Mouse (Mus musculus) heart, embryonic 12.5 days (tissue): ENCODE data around the gene Kcne1. TPM values are rescaled to one million over a fixed set of nuclear protein-coding genes. Genes with fewer than 3 reads are reported as not detected.

Source experiments
- ATAC-seq: fragments of 200-750 bp; cut with Nextera tagmentation; 2 replicates; pipeline ENCODE4 v1.8.0; 2017; ENCODE audit warnings: moderate TSS enrichment, moderate library complexity; ENCODE audit not compliant: insufficient number of reproducible peaks, low FRiP score
- H3K27ac ChIP-seq: fragments of 300-500 bp; sonication (generic); 2 replicates; pipeline ENCODE4 v1.5.1; 2016; ENCODE audit warnings: mild to moderate bottlenecking, moderate library complexity; ENCODE audit not compliant: poor library complexity, severe bottlenecking
- H3K27me3 ChIP-seq: fragments of 300-500 bp; sonication (generic); replicated peaks from 2 replicates; pipeline ENCODE4 v1.6.1; 2016; ENCODE audit warnings: mild to moderate bottlenecking, moderate library complexity
- H3K36me3 ChIP-seq: fragments of 300-500 bp; sonication (generic); 2 replicates; pipeline ENCODE4 v1.6.1; 2016; ENCODE audit warnings: mild to moderate bottlenecking, moderate library complexity
- H3K4me1 ChIP-seq: fragments of 300-500 bp; sonication (generic); replicated peaks from 2 replicates; pipeline ENCODE4 v1.6.1; 2016; ENCODE audit warnings: mild to moderate bottlenecking
- H3K4me2 ChIP-seq: fragments of 300-500 bp; sonication (generic); 2 replicates; pipeline ENCODE4 v1.6.1; 2016; ENCODE audit warnings: mild to moderate bottlenecking, moderate library complexity
- H3K4me3 ChIP-seq: fragments of 300-500 bp; sonication (generic); 2 replicates; pipeline ENCODE4 v1.5.1; 2016; ENCODE audit warnings: mild to moderate bottlenecking
- H3K9ac ChIP-seq: fragments of 300-500 bp; sonication (generic); 2 replicates; pipeline ENCODE4 v1.6.1; 2016; ENCODE audit warnings: mild to moderate bottlenecking, moderate library complexity
- H3K9me3 ChIP-seq: fragments of 300-500 bp; sonication (generic); replicated peaks from 2 replicates; pipeline ENCODE4 v1.6.1; 2016; ENCODE audit warnings: mild to moderate bottlenecking, moderate library complexity
- WGBS: fragments of 180-500 bp; shearing (Covaris S2); methylation state at CpG from one replicate; pipeline ENCODE4 v1.1.7; 2016; 5-methylcytosine and 5-hydroxymethylcytosine counted together
- polyA plus RNA-seq: library from polyadenylated mRNA; unstranded; fragments of >200 nt; fragmentation: Nextera tagmentation; extraction: Ambion mirVana; gene quantifications from 2 replicates; pipeline ENCODE4 v1.2.1, GENCODE M21; 2016

The Kcne1 gene
- polyA plus RNA-seq, 1 experiment from 2014 or later, result 87.1 TPM

- Histone ChIP-seq H3K9me3 (no peaks in the 10 kb centered on the region), H3K4me3 (no peak overlapping the region), H3K4me1 (0 out of 2 replicates have a peak, but pooled peaks cover 3% of the 10 kb centered on the region), H3K9ac (no peak overlapping the region), H3K27me3 (no peaks in the 10 kb centered on the region), H3K36me3 (peaks cover 25% of the 10 kb centered on the region), H3K4me2 (no peak overlapping the region), H3K27ac (no peak overlapping the region)
- 67% methylated on average over 10 of the region's 10 CpGs for WGBS
- ATAC-seq, result no peak
These were observed 28.4 kb upstream of the Kcne1 start for GRCm38 (mm10) chr16:92387692-92388091.

DNA sequence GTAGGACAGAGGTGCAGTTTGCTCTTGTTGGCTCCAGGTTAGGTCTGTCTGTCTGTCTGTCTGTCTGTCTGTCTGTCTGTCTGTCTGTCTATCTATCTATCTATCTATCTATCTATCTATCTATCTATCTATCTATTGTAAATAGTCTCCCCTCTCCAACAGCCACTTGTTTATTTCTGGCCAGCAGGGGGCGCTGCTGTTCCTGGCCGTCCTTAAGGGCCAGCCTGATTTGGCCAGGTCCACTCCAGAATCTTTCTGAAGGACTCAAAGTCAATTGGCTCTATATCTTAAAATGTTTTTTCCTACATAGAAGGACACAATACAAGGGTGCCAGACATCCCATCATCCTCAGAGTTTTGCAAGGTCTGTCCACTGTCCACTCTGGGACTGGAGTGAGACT, 25.8 kb upstream of the Kcne1 start:
- WGBS, result 2% methylated on average over 2 of the region's 2 CpGs
- no peak overlapping the region for H3K27ac ChIP-seq
- H3K4me1 ChIP-seq, result 0 out of 2 replicates have a peak, but pooled peaks cover 3% of the 10 kb centered on the region
- no peak overlapping the region for H3K4me2 ChIP-seq
- H3K9me3 ChIP-seq, result no peaks in the 10 kb centered on the region
- no peak for ATAC-seq
- no peak overlapping the region for H3K4me3 ChIP-seq
- no peaks in the 10 kb centered on the region for H3K27me3 ChIP-seq
- H3K36me3 ChIP-seq, result no peaks in the 10 kb centered on the region
- no peak overlapping the region for H3K9ac ChIP-seq

- Histone ChIP-seq H3K4me3 (no peak overlapping the region), H3K4me1 (0 out of 2 replicates have a peak, but pooled peaks cover 3% of the 10 kb centered on the region), H3K9ac (no peak overlapping the region), H3K4me2 (no peak overlapping the region), H3K9me3 (no peaks in the 10 kb centered on the region), H3K36me3 (no peaks in the 10 kb centered on the region), H3K27me3 (no peaks in the 10 kb centered on the region), H3K27ac (no peak overlapping the region)
- ATAC-seq, result no peak
These were observed 24.1 kb upstream of the Kcne1 start for GRCm38 (mm10) chr16:92383412-92383811.

GRCm38 (mm10) chr16:92382508-92382907, 23.2 kb upstream of the Kcne1 start:
- no peaks in the 10 kb centered on the region for H3K36me3 ChIP-seq
- no peak for ATAC-seq
- no peaks in the 10 kb centered on the region for H3K27me3 ChIP-seq
- H3K27ac ChIP-seq, result no peak overlapping the region
- WGBS, result 67% methylated on average over 6 of the region's 6 CpGs
- no peak overlapping the region for H3K4me3 ChIP-seq
- H3K9ac ChIP-seq, result no peak overlapping the region
- no peak overlapping the region for H3K4me2 ChIP-seq
- H3K9me3 ChIP-seq, result no peaks in the 10 kb centered on the region
- H3K4me1 ChIP-seq, result 0 out of 2 replicates have a peak, but pooled peaks cover 3% of the 10 kb centered on the region

- H3K9me3 ChIP-seq, result no peaks in the 10 kb centered on the region
- no peak for ATAC-seq
- no peak overlapping the region for H3K4me3 ChIP-seq
- H3K4me1 ChIP-seq, result 0 out of 2 replicates have a peak, but pooled peaks cover 3% of the 10 kb centered on the region
- H3K27me3 ChIP-seq, result no peaks in the 10 kb centered on the region
- no peaks in the 10 kb centered on the region for H3K36me3 ChIP-seq
- H3K4me2 ChIP-seq, result no peak overlapping the region
- H3K27ac ChIP-seq, result no peak overlapping the region
- 70% methylated on average over 6 of the region's 6 CpGs for WGBS
- no peak overlapping the region for H3K9ac ChIP-seq
These were observed 21.8 kb upstream of the Kcne1 start for GRCm38 (mm10) chr16:92381092-92381491.

DNA sequence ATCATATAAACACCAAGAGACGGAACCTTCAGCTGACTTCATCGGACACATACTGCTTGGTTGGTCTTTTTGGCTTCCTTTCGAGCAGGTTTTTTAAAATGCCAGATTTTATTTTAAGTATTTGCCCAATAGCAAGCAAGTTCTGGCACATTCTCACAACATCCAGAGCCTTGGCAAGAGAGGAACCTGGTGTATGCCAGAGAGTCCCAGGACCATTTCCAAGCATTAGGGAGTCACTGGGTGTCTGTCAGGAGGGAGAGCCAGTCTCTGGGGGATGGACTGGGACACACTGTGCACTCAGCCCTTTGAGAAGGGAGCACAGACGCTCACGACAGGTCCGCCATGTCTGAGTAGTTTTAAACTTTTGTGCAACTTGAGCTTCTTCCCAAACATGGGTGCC, 17.7 kb upstream of the Kcne1 start:
- 88% methylated on average over 6 of the region's 6 CpGs for WGBS
- no peak overlapping the region for H3K4me3 ChIP-seq
- H3K36me3 ChIP-seq, result no peaks in the 10 kb centered on the region
- no peak overlapping the region for H3K9ac ChIP-seq
- H3K27ac ChIP-seq, result no peak overlapping the region
- H3K9me3 ChIP-seq, result no peaks in the 10 kb centered on the region
- no peaks in the 10 kb centered on the region for H3K27me3 ChIP-seq
- ATAC-seq, result no peak
- H3K4me1 ChIP-seq, result peaks cover 9% of the 10 kb centered on the region
- H3K4me2 ChIP-seq, result no peak overlapping the region

- Histone ChIP-seq H3K27me3 (no peaks in the 10 kb centered on the region), H3K9me3 (no peaks in the 10 kb centered on the region), H3K4me2 (no peak overlapping the region), H3K27ac (no peak overlapping the region), H3K36me3 (no peaks in the 10 kb centered on the region), H3K4me3 (no peak overlapping the region), H3K4me1 (peaks cover 34% of the 10 kb centered on the region), H3K9ac (no peak overlapping the region)
- 50% methylated on average over 5 of the region's 5 CpGs for WGBS
- ATAC-seq, result no peak
These were observed 12.4 kb upstream of the Kcne1 start for GRCm38 (mm10) chr16:92371623-92372022.

DNA sequence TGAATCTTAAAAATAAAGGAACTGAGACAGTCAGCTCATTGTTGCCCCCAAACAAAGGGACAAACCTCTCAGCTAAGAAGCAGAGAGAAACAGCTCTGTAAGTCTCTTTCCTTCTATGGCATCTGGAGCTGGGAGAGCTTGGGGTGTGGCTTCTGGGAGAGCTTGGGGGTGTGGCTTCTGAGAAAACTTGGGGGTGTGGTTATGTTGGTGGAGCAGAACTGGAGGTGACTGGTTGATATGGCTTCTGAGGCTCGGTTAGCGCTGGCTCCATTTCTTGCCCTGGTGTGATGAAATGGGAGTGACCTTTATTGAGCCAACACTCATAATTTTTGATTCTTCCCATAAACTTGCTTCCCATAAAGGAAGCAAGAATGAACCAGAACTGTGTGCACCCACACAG, 10.0 kb upstream of the Kcne1 start:
- WGBS, result 32% methylated on average over 2 of the region's 2 CpGs

GRCm38 (mm10) chr16:92365477-92365876, 6.2 kb upstream of the Kcne1 start:
- no peak for ATAC-seq
- 0 out of 2 replicates have a peak overlapping the region, but pooled peaks have one; percentile 12 for H3K9ac ChIP-seq
- peak overlapping the region; percentile 52; the same call in 1 of the 2 replicates for H3K27ac ChIP-seq
- H3K4me1 ChIP-seq, result peaks cover 25% of the 10 kb centered on the region
- H3K4me2 ChIP-seq, result 0 out of 2 replicates have a peak overlapping the region, but pooled peaks have one; percentile 7
- H3K4me3 ChIP-seq, result no peak overlapping the region
- no peaks in the 10 kb centered on the region for H3K36me3 ChIP-seq
- 40% methylated on average over 7 of the region's 7 CpGs for WGBS
- H3K9me3 ChIP-seq, result no peaks in the 10 kb centered on the region
- no peaks in the 10 kb centered on the region for H3K27me3 ChIP-seq

More for the DNA sequence above, 10.0 kb upstream of the Kcne1 start:
- H3K9me3 ChIP-seq, result no peaks in the 10 kb centered on the region
- no peak overlapping the region for H3K4me2 ChIP-seq
- ATAC-seq, result peak; percentile 81
- peaks cover 46% of the 10 kb centered on the region for H3K4me1 ChIP-seq
- no peak overlapping the region for H3K4me3 ChIP-seq
- H3K27ac ChIP-seq, result peak overlapping the region; percentile 41
- H3K27me3 ChIP-seq, result no peaks in the 10 kb centered on the region
- H3K9ac ChIP-seq, result no peak overlapping the region
- H3K36me3 ChIP-seq, result no peaks in the 10 kb centered on the region

DNA sequence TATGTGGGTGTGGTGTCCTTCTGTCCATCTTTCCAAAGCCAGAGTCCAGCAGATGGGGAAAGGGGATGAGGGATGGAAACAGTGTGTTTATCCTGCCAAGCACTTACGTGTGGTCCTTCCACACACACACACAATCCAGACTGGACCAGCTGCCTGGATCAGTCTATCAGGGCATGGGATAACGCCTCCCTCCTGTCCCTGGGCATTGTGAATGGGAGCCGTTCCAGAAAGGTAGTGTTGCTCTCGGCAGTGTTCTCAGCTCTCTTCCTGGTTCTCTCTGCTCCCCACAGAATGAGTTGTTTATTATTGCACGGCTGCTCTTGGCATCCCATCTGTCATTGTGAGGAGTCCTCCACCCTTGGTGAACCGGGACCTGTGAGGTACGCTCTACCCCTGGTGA, 1.4 kb upstream of the Kcne1 start:
- H3K27me3 ChIP-seq, result no peaks in the 10 kb centered on the region
- ATAC-seq, result no peak
- H3K9me3 ChIP-seq, result no peaks in the 10 kb centered on the region
- 72% methylated on average over 7 of the region's 7 CpGs for WGBS
- H3K36me3 ChIP-seq, result no peaks in the 10 kb centered on the region
- no peak overlapping the region for H3K4me3 ChIP-seq
- H3K9ac ChIP-seq, result no peak overlapping the region
- H3K4me1 ChIP-seq, result peaks cover 41% of the 10 kb centered on the region
- no peak overlapping the region for H3K27ac ChIP-seq
- no peak overlapping the region for H3K4me2 ChIP-seq

DNA sequence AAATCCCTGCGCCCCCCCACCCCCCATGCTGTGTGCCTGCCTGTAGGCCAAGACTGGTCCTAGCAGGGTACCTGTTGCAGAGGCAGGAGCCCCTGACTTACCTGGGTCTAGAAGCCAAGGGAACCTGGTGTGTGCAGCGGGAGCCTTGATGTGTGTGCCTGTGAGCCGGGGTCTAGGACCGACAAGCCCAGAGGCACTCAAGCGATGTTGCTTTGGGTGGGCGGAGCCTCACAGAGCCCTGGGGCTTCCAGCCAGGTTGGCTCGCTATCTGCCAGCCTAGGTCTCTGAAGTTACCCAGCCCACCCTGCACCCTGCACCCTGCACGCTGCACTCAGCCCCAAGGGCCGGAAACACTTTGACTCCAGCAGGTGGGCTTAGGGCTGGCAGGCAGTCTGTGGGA, 534 bp downstream of the Kcne1 start:
- H3K27me3 ChIP-seq, result no peaks in the 10 kb centered on the region
- H3K9ac ChIP-seq, result peak overlapping the region; percentile 33
- 18% methylated on average over 9 of the region's 9 CpGs for WGBS
- ATAC-seq, result peak; percentile 43; the same call in 1 of the 2 replicates
- H3K4me2 ChIP-seq, result peak overlapping the region; percentile 54
- H3K4me3 ChIP-seq, result peak overlapping the region; percentile 28
- H3K36me3 ChIP-seq, result no peaks in the 10 kb centered on the region
- H3K4me1 ChIP-seq, result peaks cover 47% of the 10 kb centered on the region
- no peaks in the 10 kb centered on the region for H3K9me3 ChIP-seq
- H3K27ac ChIP-seq, result no peak overlapping the region

GRCm38 (mm10) chr16:92357566-92357965, 1.7 kb downstream of the Kcne1 start:
- Histone ChIP-seq H3K9me3 (no peaks in the 10 kb centered on the region), H3K4me3 (no peak overlapping the region), H3K9ac (no peak overlapping the region), H3K36me3 (no peaks in the 10 kb centered on the region), H3K4me2 (peak overlapping the region; percentile 40), H3K27ac (0 out of 2 replicates have a peak overlapping the region, but pooled peaks have one; percentile 4), H3K27me3 (no peaks in the 10 kb centered on the region), H3K4me1 (peaks cover 47% of the 10 kb centered on the region)
- 86% methylated on average over 10 of the region's 10 CpGs for WGBS
- no peak for ATAC-seq
